Mouse (Mus musculus) limb, embryonic 14.5 days (tissue): Measurements from ENCODE around the gene Fbf1. TPM values are rescaled to one million over a fixed set of nuclear protein-coding genes. Genes with fewer than 3 reads are reported as not detected.
A peak's percentile ranks its signal among the peaks of the same experiment; 100 is the strongest.

ENCODE experiments used
- ATAC-seq: fragments of 200-750 bp; cut with Nextera tagmentation; 2 replicates; pipeline ENCODE4 v1.8.0; 2017; ENCODE audit warnings: low read depth, moderate number of reproducible peaks, moderate TSS enrichment; ENCODE audit not compliant: low FRiP score
- DNase-seq: peaks from one replicate; pipeline ENCODE4 v3.0.0-alpha.2; 2015; ENCODE audit warnings: low spot score
- H3K27ac ChIP-seq: fragments of 300-500 bp; sonication (generic); replicated peaks from 2 replicates; pipeline ENCODE4 v1.5.1; 2014; ENCODE audit warnings: low read depth, mild to moderate bottlenecking, low read length, moderate library complexity, mixed read lengths
- H3K27me3 ChIP-seq: fragments of 300-500 bp; sonication (generic); 2 replicates; pipeline ENCODE4 v1.6.1; 2014; ENCODE audit warnings: low read length, mixed read lengths; ENCODE audit not compliant: control insufficient read depth, insufficient read depth
- H3K36me3 ChIP-seq: fragments of 300-500 bp; sonication (generic); 2 replicates; pipeline ENCODE4 v1.6.1; 2014; ENCODE audit warnings: mild to moderate bottlenecking, low read length, moderate library complexity, mixed read lengths; ENCODE audit not compliant: control insufficient read depth, insufficient read depth
- H3K4me1 ChIP-seq: fragments of 300-500 bp; sonication (generic); 2 replicates; pipeline ENCODE4 v1.6.1; 2014; ENCODE audit warnings: antibody characterized with exemption, low read length, mixed read lengths; ENCODE audit not compliant: control insufficient read depth, insufficient read depth
- H3K4me2 ChIP-seq: fragments of 300-500 bp; sonication (generic); replicated peaks from 2 replicates; pipeline ENCODE4 v1.6.1; 2014; ENCODE audit warnings: low read depth, mild to moderate bottlenecking, low read length, moderate library complexity; ENCODE audit not compliant: severe bottlenecking
- H3K4me3 ChIP-seq: fragments of 300-500 bp; sonication (generic); replicated peaks from 2 replicates; pipeline ENCODE4 v1.5.1; 2014; ENCODE audit warnings: low read length
- H3K9ac ChIP-seq: fragments of 300-500 bp; sonication (generic); 2 replicates; pipeline ENCODE4 v1.6.1; 2014; ENCODE audit warnings: mild to moderate bottlenecking, low read depth, low read length, moderate library complexity; ENCODE audit not compliant: severe bottlenecking
- H3K9me3 ChIP-seq: fragments of 300-500 bp; sonication (generic); 2 replicates; pipeline ENCODE4 v1.6.1; 2016; ENCODE audit warnings: low read length; ENCODE audit not compliant: control insufficient read depth
- POLR2A ChIP-seq: fragments of 200-500 bp; IDR thresholded peaks from 2 replicates; pipeline ENCODE4 v1.8.0; 2012; ENCODE audit warnings: inconsistent platforms, mild to moderate bottlenecking, moderate library complexity, borderline replicate concordance; ENCODE audit not compliant: insufficient read depth, insufficient read length; ENCODE audit errors: extremely low read depth
- WGBS: fragments of 180-500 bp; shearing (Covaris S2); extraction: QIAGEN DNeasy Blood & Tissue Kit; methylation state at CpG from one replicate; pipeline ENCODE4 v1.1.7; 2014; 5-methylcytosine and 5-hydroxymethylcytosine counted together
- polyA plus RNA-seq, 2 experiments: library from polyadenylated mRNA; depleted of rRNA in 1 of 2; stranded (reverse) in 1 of 2; unstranded in 1 of 2; fragments of >200 nt; fragmentation: Nextera tagmentation in 1 of 2; extraction: Ambion mirVana in 1 of 2; gene quantifications; 2 replicates each; pipeline versions ENCODE4 v1.2.1 to v1.2.3; 2012 to 2014

The Fbf1 gene
- polyA plus RNA-seq, 2 experiments, result 26.4 to 82.6 TPM

DNA sequence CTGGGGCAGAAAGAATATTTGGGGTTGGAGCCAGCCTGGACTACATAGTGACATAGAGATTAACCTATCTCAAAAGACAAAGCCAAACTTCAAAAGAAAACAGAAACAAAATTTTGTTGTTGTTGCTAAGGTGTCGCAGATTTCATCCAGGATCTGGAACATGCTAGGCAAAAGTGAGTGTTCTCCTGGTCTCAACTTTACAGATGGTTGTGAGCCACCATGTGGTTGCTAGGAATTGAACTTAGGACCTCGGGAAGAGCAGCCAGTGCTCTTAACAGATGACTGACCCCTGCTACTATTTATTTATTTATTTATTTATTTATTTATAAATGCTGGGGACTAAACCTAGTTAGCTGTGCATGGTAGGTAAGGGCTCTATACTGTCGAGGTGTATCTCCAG lies 28.4 kb upstream of the Fbf1 start:
- no peak for TF ChIP-seq POLR2A

DNA sequence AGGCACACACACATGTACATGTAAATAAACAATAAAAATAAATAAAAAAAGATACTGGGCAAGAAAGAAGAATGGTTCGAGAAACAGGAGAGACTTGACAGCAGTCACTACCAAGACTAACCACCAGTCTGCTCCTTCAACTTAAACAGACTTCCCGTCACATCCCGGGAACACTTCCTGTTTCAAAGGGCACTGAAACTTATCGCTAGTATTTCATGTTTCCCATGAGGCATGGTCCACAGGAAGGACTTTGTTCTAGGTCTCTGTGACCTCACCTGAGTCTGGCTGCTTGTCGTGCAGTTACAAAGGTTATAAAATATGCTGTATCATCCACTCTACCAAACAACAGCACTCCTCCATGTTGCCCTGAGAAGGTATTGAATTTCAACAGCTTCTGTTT lies 27.3 kb upstream of the Fbf1 start:
- no peak for TF ChIP-seq POLR2A

More for the DNA sequence above, 28.4 kb upstream of the Fbf1 start:
- no peaks in the 10 kb centered on the region for H3K27me3 ChIP-seq
- H3K9ac ChIP-seq, result no peak overlapping the region
- H3K27ac ChIP-seq, result no peak overlapping the region
- no peak overlapping the region for H3K4me2 ChIP-seq
- DNase-seq, result no peak
- ATAC-seq, result no peak
- no peaks in the 10 kb centered on the region for H3K9me3 ChIP-seq
- no peak overlapping the region for H3K4me3 ChIP-seq
- 77% methylated on average over 3 of the region's 3 CpGs for WGBS
- H3K36me3 ChIP-seq, result peaks cover 20% of the 10 kb centered on the region; the same call in 1 of the 2 replicates
- peaks cover 9% of the 10 kb centered on the region for H3K4me1 ChIP-seq

DNA sequence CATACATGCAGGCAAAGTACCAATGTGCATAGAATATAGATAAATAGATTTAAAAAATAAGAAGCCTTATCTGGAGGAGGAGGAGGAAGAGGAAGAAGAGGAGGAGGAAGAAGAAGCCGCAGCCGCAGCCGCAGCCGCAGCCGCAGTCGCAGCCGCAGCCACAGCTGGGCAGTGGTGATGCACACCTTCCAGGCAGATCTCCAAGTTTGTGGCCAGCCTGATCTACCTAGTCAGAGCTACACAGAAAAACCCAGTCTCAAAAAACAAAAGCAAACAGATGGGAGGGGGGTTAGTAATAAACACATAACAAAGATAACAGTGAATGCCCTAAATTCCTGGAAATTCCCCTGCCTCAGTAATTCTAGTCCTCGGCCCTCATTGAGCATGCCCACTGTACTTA lies 26.7 kb upstream of the Fbf1 start:
- Histone ChIP-seq H3K4me3 (no peak overlapping the region), H3K36me3 (peaks cover 33% of the 10 kb centered on the region), H3K9me3 (no peaks in the 10 kb centered on the region), H3K27ac (no peak overlapping the region), H3K27me3 (no peaks in the 10 kb centered on the region), H3K4me1 (peaks cover 6% of the 10 kb centered on the region), H3K9ac (no peak overlapping the region), H3K4me2 (no peak overlapping the region)
- no peak for DNase-seq
- TF ChIP-seq POLR2A, result no peak
- 93% methylated on average over 8 of the region's 8 CpGs for WGBS
- ATAC-seq, result no peak

More for the DNA sequence above, 27.3 kb upstream of the Fbf1 start:
- Histone ChIP-seq H3K9ac (no peak overlapping the region), H3K4me2 (no peak overlapping the region), H3K4me3 (no peak overlapping the region), H3K9me3 (no peaks in the 10 kb centered on the region), H3K4me1 (peaks cover 9% of the 10 kb centered on the region), H3K27me3 (no peaks in the 10 kb centered on the region), H3K27ac (no peak overlapping the region), H3K36me3 (peaks cover 28% of the 10 kb centered on the region)
- WGBS, result 73% methylated on average over 5 of the region's 5 CpGs
- DNase-seq, result no peak
- ATAC-seq, result no peak

DNA sequence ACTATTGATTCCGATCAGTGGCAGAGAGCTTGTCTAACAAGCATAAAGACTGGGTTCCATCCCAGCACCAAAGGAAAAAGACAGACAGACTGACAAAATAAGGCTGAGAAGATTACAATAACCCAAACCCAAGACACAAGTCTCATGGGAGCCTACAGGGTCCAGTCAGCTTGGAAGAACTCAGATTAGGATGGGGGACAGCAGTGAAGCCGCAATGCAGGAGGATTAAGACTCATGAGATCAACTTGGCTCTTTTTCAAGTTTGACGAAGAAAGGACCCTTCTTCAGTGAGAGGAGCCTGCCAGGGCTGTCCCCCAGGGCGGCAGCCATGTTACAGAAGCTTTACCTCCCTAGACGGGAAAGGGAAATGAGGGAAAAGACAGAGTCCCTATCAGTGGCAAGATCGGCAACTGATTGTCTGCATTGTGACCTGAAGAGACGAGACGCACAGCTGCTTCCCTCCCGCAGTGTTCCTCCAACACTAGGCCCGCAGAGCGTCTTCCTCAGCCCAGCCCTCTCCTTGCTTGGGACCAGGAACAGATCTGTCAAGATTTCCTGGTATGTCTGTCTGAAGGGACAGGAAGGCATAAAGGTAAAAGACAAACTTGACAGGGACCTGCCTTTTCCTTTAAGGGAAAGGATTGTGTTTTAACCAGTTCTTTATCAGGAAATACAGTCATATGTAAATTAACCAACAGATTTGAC lies 19.4 kb upstream of the Fbf1 start:
- Histone ChIP-seq H3K9me3 (no peaks in the 10 kb centered on the region), H3K4me2 (no peak overlapping the region), H3K27ac (0 out of 2 replicates have a peak overlapping the region, but pooled peaks have one; percentile 43), H3K36me3 (peaks cover 70% of the 10 kb centered on the region), H3K27me3 (no peaks in the 10 kb centered on the region), H3K4me1 (no peaks in the 10 kb centered on the region), H3K9ac (no peak overlapping the region), H3K4me3 (no peak overlapping the region)
- 74% methylated on average over 11 of the region's 11 CpGs for WGBS
- no peak for TF ChIP-seq POLR2A
- DNase-seq (no peak), ATAC-seq (no peak)

DNA sequence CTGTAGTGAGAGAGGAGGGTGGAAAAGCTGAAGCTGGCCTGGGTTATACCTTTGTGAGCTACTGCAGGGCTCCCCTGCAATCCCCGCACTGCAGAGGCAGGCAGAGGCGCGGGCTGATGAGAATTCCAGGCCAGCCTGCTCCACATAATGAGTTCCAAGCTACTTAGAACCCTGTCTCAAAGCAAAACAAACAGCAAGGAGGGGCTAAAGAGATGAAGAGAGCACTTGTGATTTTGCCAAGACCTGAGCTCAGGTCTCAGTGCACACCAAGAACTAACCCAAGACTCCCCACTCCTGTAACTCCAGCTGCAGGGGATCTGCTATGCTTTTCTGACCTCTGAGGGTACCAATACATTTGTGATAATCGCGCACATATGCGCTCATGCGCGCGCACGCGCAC lies 18.4 kb upstream of the Fbf1 start:
- Histone ChIP-seq H3K27me3 (no peaks in the 10 kb centered on the region), H3K27ac (no peak overlapping the region), H3K4me2 (no peak overlapping the region), H3K4me3 (no peak overlapping the region), H3K9ac (no peak overlapping the region), H3K4me1 (no peaks in the 10 kb centered on the region), H3K9me3 (no peaks in the 10 kb centered on the region), H3K36me3 (peaks cover 77% of the 10 kb centered on the region)
- 79% methylated on average over 11 of the region's 11 CpGs for WGBS
- DNase-seq, result no peak
- ATAC-seq, result no peak
- no peak for TF ChIP-seq POLR2A
